Mouse (Mus musculus): ENCODE results near the gene Hscb.
"Not testable (repeated sequence)": the region's sequence is repeated elsewhere in the genome, so short reads cannot be mapped to it uniquely, and the experiment has no call there.

DNA sequence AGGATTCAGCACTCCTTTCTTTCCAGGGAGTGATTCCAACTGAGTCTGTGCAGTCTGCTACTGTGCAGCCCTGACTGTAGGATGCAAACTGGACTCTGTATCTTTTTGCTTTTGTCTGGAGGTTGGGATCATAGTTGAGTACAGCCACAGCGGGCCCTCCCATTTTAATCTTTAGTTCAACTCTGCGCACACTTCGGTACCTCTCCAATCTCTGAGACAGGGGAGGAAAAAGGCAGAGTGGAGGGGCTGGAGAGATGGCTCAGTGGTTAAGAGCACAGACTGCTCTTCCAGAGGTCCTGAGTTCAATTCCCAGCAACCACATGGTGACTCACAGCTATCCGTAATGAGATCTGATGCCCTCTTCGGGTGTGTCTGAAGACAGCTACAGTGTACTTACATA lies 1.6 kb downstream of the Hscb start:
- TF ChIP-seq MYOG (IDR thresholded peaks at IDR 0.05; ENCODE audit: control insufficient read depth in 1 of 3, insufficient read depth in 1 of 3, insufficient read length in 2 of 3, low read depth in 2 of 3); POLR2A (IDR thresholded peaks at IDR 0.05; ENCODE audit: insufficient read length, low read depth): not testable (repeated sequence)

All from myocyte (in vitro differentiated cells).